Mouse (Mus musculus): Measurements from ENCODE around the gene Abcc4.

DNA sequence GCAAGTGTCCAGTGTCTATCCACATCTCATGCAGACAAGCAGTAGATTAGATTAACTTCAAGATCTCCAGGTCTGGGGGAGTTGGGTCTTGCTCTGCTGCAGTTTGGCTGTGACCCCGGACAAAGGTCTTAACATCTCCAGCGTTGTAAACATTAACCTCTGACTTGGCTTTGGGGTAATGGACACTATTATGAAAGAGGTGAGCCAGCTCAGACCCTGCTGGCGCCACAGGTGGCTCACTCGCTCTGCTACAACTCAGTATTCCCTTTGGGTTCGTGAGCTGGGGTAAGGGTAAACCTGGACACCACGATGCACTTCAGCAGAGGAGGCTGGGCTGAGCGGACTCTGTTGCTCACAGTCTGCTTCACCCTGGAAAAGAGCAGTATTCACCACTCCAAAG lies 11.7 kb downstream of the Abcc4 start:
- TF ChIP-seq CTCF (IDR thresholded peaks at IDR 0.05) (no peak), POLR2A (IDR thresholded peaks at IDR 0.05; ENCODE audit: insufficient read depth, low read depth, low read length) (no peak), EP300 (IDR thresholded peaks at IDR 0.05; ENCODE audit: insufficient read depth, low read depth, low read length) (no peak)

All from heart, adult 2 months (tissue).